Mouse (Mus musculus) bone marrow, adult 2 months (tissue): ENCODE results near the gene Sorbs2. TPM values are rescaled to one million over a fixed set of nuclear protein-coding genes. Genes with fewer than 3 reads are reported as not detected.

ENCODE experiments used
- H3K27ac ChIP-seq: fragments of 200-500 bp; 2 replicates; pipeline ENCODE4 v1.5.1; 2012; ENCODE audit warnings: low read depth, mild to moderate bottlenecking, control low read depth, inconsistent platforms, low read length; ENCODE audit not compliant: control insufficient read depth, poor library complexity, insufficient read depth
- H3K4me1 ChIP-seq: fragments of 200-500 bp; 2 replicates; pipeline ENCODE4 v1.6.1; 2011; ENCODE audit warnings: low read length; ENCODE audit not compliant: control insufficient read depth, insufficient read depth
- H3K4me3 ChIP-seq: fragments of 200-500 bp; replicated peaks from 2 replicates; pipeline ENCODE3; 2011; ENCODE audit warnings: mild to moderate bottlenecking, low read depth, low read length, control low read depth; ENCODE audit not compliant: control insufficient read depth
- CTCF ChIP-seq: fragments of 200-500 bp; IDR thresholded peaks from 2 replicates; pipeline ENCODE4 v1.5.1; 2011; ENCODE audit warnings: low read length, control low read depth; ENCODE audit not compliant: control insufficient read depth, insufficient read depth
- POLR2A ChIP-seq: fragments of 200-500 bp; IDR thresholded peaks from 2 replicates; pipeline ENCODE4 v1.6.1; 2011; ENCODE audit warnings: low read depth, mild to moderate bottlenecking, control low read depth, low read length, borderline replicate concordance; ENCODE audit not compliant: control insufficient read depth
- WGBS: fragments of 180-500 bp; shearing (Covaris S2); methylation state at CpG from one replicate; pipeline ENCODE4 v1.1.7; 2018; 5-methylcytosine and 5-hydroxymethylcytosine counted together
- polyA plus RNA-seq: library from polyadenylated mRNA; stranded (reverse); fragments of >200 nt; gene quantifications from 2 replicates; pipeline ENCODE4 v1.2.4, GENCODE M21; 2011; ENCODE audit warnings: low replicate concordance; ENCODE audit not compliant: missing spikeins, insufficient read depth, insufficient read length

Sorbs2 gene
- polyA plus RNA-seq, 1 experiment, result 6.5 TPM

- Histone ChIP-seq H3K4me1 (no peaks in the 10 kb centered on the region), H3K4me3 (no peak overlapping the region), H3K27ac (no peak overlapping the region)
- TF ChIP-seq CTCF (no peak), POLR2A (no peak)
- WGBS, result 78% methylated on average over 12 of the region's 12 CpGs
Observed at GRCm38 (mm10) chr8:45687942-45688695, 180.5 kb downstream of the Sorbs2 start.

GRCm38 (mm10) chr8:45689611-45690207 is 182.1 kb downstream of the Sorbs2 start:
- Histone ChIP-seq H3K27ac (no peak overlapping the region), H3K4me1 (no peaks in the 10 kb centered on the region), H3K4me3 (no peak overlapping the region)
- TF ChIP-seq CTCF, result no peak
- WGBS, result 81% methylated on average over 2 of the region's 2 CpGs

- no peak overlapping the region for H3K4me3 ChIP-seq
- H3K4me1 ChIP-seq, result no peaks in the 10 kb centered on the region; the same call in 1 of the 2 replicates
- WGBS, result 84% methylated on average over 5 of the region's 5 CpGs
- no peak overlapping the region for H3K27ac ChIP-seq
- TF ChIP-seq POLR2A, result no peak
- TF ChIP-seq CTCF, result no peak
Observed at GRCm38 (mm10) chr8:45700100-45700499, 192.5 kb downstream of the Sorbs2 start.

GRCm38 (mm10) chr8:45703700-45704101 is 196.1 kb downstream of the Sorbs2 start:
- 82% methylated on average over 4 of the region's 4 CpGs for WGBS
- no peak overlapping the region for H3K27ac ChIP-seq
- TF ChIP-seq CTCF (no peak), POLR2A (no peak)
- no peaks in the 10 kb centered on the region; the same call in 1 of the 2 replicates for H3K4me1 ChIP-seq
- no peak overlapping the region for H3K4me3 ChIP-seq

- no peak overlapping the region for H3K27ac ChIP-seq
- TF ChIP-seq CTCF, result no peak
- no peak for TF ChIP-seq POLR2A
- 81% methylated on average over 4 of the region's 4 CpGs for WGBS
- H3K4me3 ChIP-seq, result no peak overlapping the region
- no peaks in the 10 kb centered on the region for H3K4me1 ChIP-seq
Observed at GRCm38 (mm10) chr8:45709098-45709497, 201.5 kb downstream of the Sorbs2 start.

GRCm38 (mm10) chr8:45709734-45710133 is 202.1 kb downstream of the Sorbs2 start:
- H3K27ac ChIP-seq, result no peak overlapping the region
- H3K4me3 ChIP-seq, result no peak overlapping the region
- no peaks in the 10 kb centered on the region for H3K4me1 ChIP-seq
- WGBS, result 66% methylated on average over 4 of the region's 4 CpGs
- TF ChIP-seq CTCF, result no peak
- no peak for TF ChIP-seq POLR2A

GRCm38 (mm10) chr8:45712610-45713009 is 205.0 kb downstream of the Sorbs2 start:
- H3K27ac ChIP-seq, result no peak overlapping the region
- no peak for TF ChIP-seq POLR2A
- no peak for TF ChIP-seq CTCF
- no peak overlapping the region for H3K4me3 ChIP-seq
- H3K4me1 ChIP-seq, result no peaks in the 10 kb centered on the region
- WGBS, result 91% methylated on average over 6 of the region's 6 CpGs

GRCm38 (mm10) chr8:45714806-45715205 is 207.2 kb downstream of the Sorbs2 start:
- Histone ChIP-seq H3K27ac (no peak overlapping the region), H3K4me3 (no peak overlapping the region), H3K4me1 (no peaks in the 10 kb centered on the region)
- TF ChIP-seq CTCF, result no peak
- no peak for TF ChIP-seq POLR2A
- 60% methylated on average over 3 of the region's 3 CpGs for WGBS
